30 mouse cellular contexts compared by ENCODE assay signal in the genomic region with DNA sequence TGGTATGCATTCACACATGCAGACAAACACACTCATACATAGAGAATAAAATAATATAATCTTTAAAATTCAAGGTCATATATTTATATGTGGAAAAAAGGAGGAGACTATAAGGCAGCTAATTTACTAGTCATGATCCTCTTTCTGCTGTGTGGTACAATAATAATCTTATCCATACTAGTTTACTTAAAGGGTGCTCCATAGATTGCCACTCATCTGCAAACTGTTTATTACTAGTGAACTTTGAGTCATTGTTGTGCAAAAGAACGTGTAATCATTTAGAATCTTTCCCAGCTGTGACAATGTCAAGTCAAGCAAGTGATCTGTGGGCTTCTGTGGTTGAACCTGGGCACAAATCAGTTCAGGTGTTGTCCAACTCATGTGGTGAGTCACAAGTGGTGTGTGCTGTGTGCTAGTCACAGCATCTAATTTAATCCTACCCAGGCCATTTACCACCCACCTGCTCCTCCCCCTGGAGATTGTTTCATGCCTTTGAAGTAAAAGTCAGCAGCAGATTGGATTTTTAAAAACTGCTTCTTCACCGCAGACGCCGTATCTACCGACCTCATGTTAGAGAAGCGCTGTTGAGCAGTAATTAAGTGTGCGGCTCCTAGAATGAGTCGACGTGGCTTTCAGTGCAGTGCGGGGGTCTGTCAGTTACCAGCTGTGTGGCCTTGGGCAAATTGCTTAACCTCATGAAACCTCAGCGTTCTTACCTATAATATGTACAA. TPM values are rescaled to one million over a fixed set of nuclear protein-coding genes. Genes with fewer than 3 reads are reported as not detected.
DNase-seq lines count a peak whose midpoint lies in the region; ATAC-seq and TF ChIP-seq lines count a peak whose summit lies in the region.
"Had no signal": no experiment of that assay in that cellular context is flagged by ENCODE, and none has a peak within 500 bp of the region (broad histone marks: within the 10 kb centered on the region; RNA-seq: fewer than 3 reads in every experiment).

No protein-coding gene starts in this region.

- no peak overlapping the region for H3K4me3 ChIP-seq in forebrain, embryonic 12.5 days (replicated peaks)
- H3K4me3 ChIP-seq in forebrain, embryonic 11.5 days (ENCODE audit: low read depth, low read length), result no peak overlapping the region
- no peak overlapping the region for H3K4me3 ChIP-seq in liver, embryonic 13.5 days (replicated peaks)
- H3K4me3 ChIP-seq in liver, postnatal 0 days (ENCODE audit: low read depth, low read length), result no peak overlapping the region
- H3K4me3 ChIP-seq: embryonic facial prominence, embryonic 10.5 days; embryonic facial prominence, embryonic 15.5 days; heart, embryonic 10.5 days; heart, embryonic 15.5 days; hindbrain, embryonic 12.5 days; limb, embryonic 12.5 days; midbrain, embryonic 15.5 days; neural tube, embryonic 15.5 days; stomach, embryonic 15.5 days had no signal

- no peak overlapping the region for H3K27ac ChIP-seq in forebrain, embryonic 12.5 days
- H3K27ac ChIP-seq in forebrain, embryonic 11.5 days (ENCODE audit: low read depth, low read length), result no peak overlapping the region
- H3K27ac ChIP-seq in liver, embryonic 13.5 days, result peak overlapping the region; percentile 74
- no peak overlapping the region for H3K27ac ChIP-seq in liver, postnatal 0 days (ENCODE audit: low read depth)
- H3K27ac ChIP-seq: embryonic facial prominence, embryonic 10.5 days; embryonic facial prominence, embryonic 15.5 days; heart, embryonic 10.5 days; heart, embryonic 15.5 days; hindbrain, embryonic 12.5 days; kidney, postnatal 0 days; limb, embryonic 12.5 days; macrophage; midbrain, embryonic 15.5 days; neural tube, embryonic 15.5 days; stomach, embryonic 15.5 days had no signal

- no peaks in the 10 kb centered on the region for H3K36me3 ChIP-seq in forebrain, embryonic 12.5 days (replicated peaks)
- no peaks in the 10 kb centered on the region for H3K36me3 ChIP-seq in forebrain, embryonic 11.5 days (ENCODE audit: control insufficient read depth, insufficient read depth, low read length)
- H3K36me3 ChIP-seq in liver, embryonic 13.5 days, result no peaks in the 10 kb centered on the region
- no peaks in the 10 kb centered on the region for H3K36me3 ChIP-seq in liver, postnatal 0 days (replicated peaks; ENCODE audit: insufficient read depth, low read length)
- H3K36me3 ChIP-seq: embryonic facial prominence, embryonic 10.5 days; embryonic facial prominence, embryonic 15.5 days; heart, embryonic 10.5 days; heart, embryonic 15.5 days; hindbrain, embryonic 12.5 days; limb, embryonic 12.5 days; midbrain, embryonic 15.5 days; neural tube, embryonic 15.5 days; stomach, embryonic 15.5 days had no signal

- ATAC-seq in forebrain, embryonic 12.5 days (ENCODE audit: low FRiP score), result 0 out of 2 replicates have a peak, but pooled peaks have one; percentile 30
- ATAC-seq in forebrain, embryonic 11.5 days (replicated peaks; ENCODE audit: low FRiP score), result no peak
- no peak for ATAC-seq in liver, embryonic 13.5 days (ENCODE audit: low read depth)
- no peak for ATAC-seq in liver, postnatal 0 days
- ATAC-seq in inflammation-experienced regulatory T-cells, adult 6 months, result no peak
- ATAC-seq: forebrain, embryonic 14.5 days; lung, postnatal 0 days; midbrain, embryonic 15.5 days; Patski had no signal

- H3K9ac ChIP-seq in forebrain, embryonic 12.5 days, result no peak overlapping the region
- H3K9ac ChIP-seq in forebrain, embryonic 11.5 days (ENCODE audit: low read length), result no peak overlapping the region
- H3K9ac ChIP-seq in liver, embryonic 13.5 days, result no peak overlapping the region
- H3K9ac ChIP-seq in liver, postnatal 0 days (replicated peaks), result no peak overlapping the region
- H3K9ac ChIP-seq: embryonic facial prominence, embryonic 15.5 days; heart, embryonic 15.5 days; hindbrain, embryonic 12.5 days; limb, embryonic 12.5 days; midbrain, embryonic 15.5 days; neural tube, embryonic 15.5 days; stomach, embryonic 15.5 days had no signal

- 69% methylated on average over 11 of the region's 11 CpGs for WGBS in forebrain, embryonic 12.5 days
- 73% methylated on average over 11 of the region's 11 CpGs for WGBS in forebrain, embryonic 11.5 days
- WGBS in liver, embryonic 13.5 days (ENCODE audit: insufficient replicate concordance), result 71% methylated on average over 11 of the region's 11 CpGs
- 74% methylated on average over 11 of the region's 11 CpGs for WGBS in liver, postnatal 0 days (ENCODE audit: insufficient replicate concordance)
- WGBS in large intestine, adult 2 months, result 73% methylated on average over 11 of the region's 11 CpGs

- no peak for TF ChIP-seq EP300 in liver, postnatal 0 days (IDR thresholded peaks at IDR 0.05; ENCODE audit: low read depth)

- peaks cover under 1% of the 10 kb centered on the region; the same call in 1 of the 2 replicates for H3K4me1 ChIP-seq in forebrain, embryonic 12.5 days
- H3K4me1 ChIP-seq in forebrain, embryonic 11.5 days (replicated peaks; ENCODE audit: control insufficient read depth, insufficient read depth, low read length), result no peaks in the 10 kb centered on the region
- H3K4me1 ChIP-seq in liver, embryonic 13.5 days (replicated peaks), result peaks cover 91% of the 10 kb centered on the region
- peaks cover 49% of the 10 kb centered on the region for H3K4me1 ChIP-seq in liver, postnatal 0 days (ENCODE audit: insufficient read depth)
- H3K4me1 ChIP-seq: embryonic facial prominence, embryonic 15.5 days; hindbrain, embryonic 12.5 days; limb, embryonic 12.5 days; midbrain, embryonic 15.5 days had no signal

- DNase-seq in forebrain, embryonic 11.5 days (ENCODE audit: low spot score), result no peak
- DNase-seq in liver, embryonic 13.5 days, result no peak
- no peak for DNase-seq in liver, postnatal 0 days
- peak; percentile 38 for DNase-seq in CD4-positive helper T cell, adult 2 months (ENCODE audit: low read depth, low spot score)
- DNase-seq in large intestine, adult 2 months (ENCODE audit: low read depth, low spot score), result peak; percentile 43
- DNase-seq in cerebellum, adult 8-10 months, result no peak
- DNase-seq: adrenal gland, postnatal 14 days; cerebellum, adult 2 months; cerebellum, postnatal 25 days; gastrocnemius, postnatal 14 days; kidney, adult 8-10 months; layer of hippocampus, adult 9-11 months; lung, adult 18-20 months; thymus, postnatal 14 days had no signal

- no peak for TF ChIP-seq CTCF in liver, postnatal 0 days (IDR thresholded peaks at IDR 0.05; ENCODE audit: low read depth)

- no peak overlapping the region for H3K4me2 ChIP-seq in forebrain, embryonic 12.5 days
- no peak overlapping the region for H3K4me2 ChIP-seq in forebrain, embryonic 11.5 days (ENCODE audit: low read depth, low read length, severe bottlenecking)
- H3K4me2 ChIP-seq in liver, embryonic 13.5 days, result no peak overlapping the region
- H3K4me2 ChIP-seq in liver, postnatal 0 days (ENCODE audit: low read depth, low read length), result no peak overlapping the region
- H3K4me2 ChIP-seq: embryonic facial prominence, embryonic 15.5 days; heart, embryonic 15.5 days; hindbrain, embryonic 12.5 days; limb, embryonic 12.5 days; midbrain, embryonic 15.5 days; neural tube, embryonic 15.5 days; stomach, embryonic 15.5 days had no signal

- no peaks in the 10 kb centered on the region for H3K9me3 ChIP-seq in forebrain, embryonic 12.5 days
- H3K9me3 ChIP-seq in forebrain, embryonic 11.5 days (ENCODE audit: control insufficient read depth, low read length), result no peaks in the 10 kb centered on the region
- no peaks in the 10 kb centered on the region for H3K9me3 ChIP-seq in liver, embryonic 13.5 days (replicated peaks)
- H3K9me3 ChIP-seq in liver, postnatal 0 days (ENCODE audit: low read length), result no peaks in the 10 kb centered on the region
- H3K9me3 ChIP-seq: embryonic facial prominence, embryonic 10.5 days; embryonic facial prominence, embryonic 15.5 days; heart, embryonic 10.5 days; heart, embryonic 15.5 days; hindbrain, embryonic 12.5 days; limb, embryonic 12.5 days; midbrain, embryonic 15.5 days; neural tube, embryonic 15.5 days; stomach, embryonic 15.5 days had no signal

- H3K27me3 ChIP-seq in forebrain, embryonic 12.5 days, result no peaks in the 10 kb centered on the region
- no peaks in the 10 kb centered on the region for H3K27me3 ChIP-seq in forebrain, embryonic 11.5 days (ENCODE audit: control insufficient read depth, insufficient read depth, low read length)
- no peaks in the 10 kb centered on the region for H3K27me3 ChIP-seq in liver, embryonic 13.5 days
- no peaks in the 10 kb centered on the region for H3K27me3 ChIP-seq in liver, postnatal 0 days (ENCODE audit: insufficient read depth, low read length)
- H3K27me3 ChIP-seq: embryonic facial prominence, embryonic 15.5 days; hindbrain, embryonic 12.5 days; limb, embryonic 12.5 days; midbrain, embryonic 15.5 days; neural tube, embryonic 15.5 days; stomach, embryonic 15.5 days had no signal

RNA-seq across cellular contexts. Expression of a gene that starts 5.5 kb away (rescaled TPM):
- polyA plus RNA-seq in forebrain, embryonic 12.5 days (2016; fragmentation: Nextera tagmentation; extraction: Ambion mirVana), result 71.0 and 81.6 TPM in 2 replicates
- 75.9 and 84.3 TPM in 2 replicates for polyA plus RNA-seq in forebrain, embryonic 11.5 days (2014; fragmentation: Nextera tagmentation; extraction: Ambion mirVana)
- polyA plus RNA-seq in liver, embryonic 13.5 days (2015; fragmentation: Nextera tagmentation; extraction: Ambion mirVana), result 119 and 149 TPM in 2 replicates
- polyA plus RNA-seq in liver, postnatal 0 days (2015; fragmentation: Nextera tagmentation; extraction: Ambion mirVana), result 89.0 and 93.3 TPM in 2 replicates
- polyA plus RNA-seq in large intestine, adult 2 months (2012; rRNA removed), result 10.6 and 11.2 TPM in 2 replicates
- 100 to 1,000 TPM; 142 to 303 (median 166) TPM for polyA plus RNA-seq in inflammation-experienced regulatory T-cells, adult 6 months (2017; shearing (Covaris generic))

Comparison
In these comparisons a context has a peak if more than half of its experiments do, and no peak if none do; other contexts are left out.
1. DNase-seq: peak in CD4-positive helper T cell, adult 2 months (single experiment) and large intestine, adult 2 months (single experiment); none in forebrain, embryonic 11.5 days (single experiment), liver, embryonic 13.5 days (single experiment), liver, postnatal 0 days (single experiment) and cerebellum, adult 8-10 months (single experiment).